Mouse (Mus musculus) adrenal gland, postnatal 10 days (tissue): Measurements from ENCODE around the gene Gstm2. TPM values are rescaled to one million over a fixed set of nuclear protein-coding genes. Genes with fewer than 3 reads are reported as not detected.
"Not testable (repeated sequence)": the region's sequence is repeated elsewhere in the genome, so short reads cannot be mapped to it uniquely, and the experiment has no call there.

Source experiments
- DNase-seq: peaks from one replicate; pipeline ENCODE4 v3.0.0; 2021; ENCODE audit warnings: mixed read lengths
- total RNA-seq, 2 experiments: library from RNA; stranded (reverse); gene quantifications; 2 replicates each; pipeline ENCODE4 v1.2.3; 2021

Gstm2 gene
- total RNA-seq, 2 experiments from 2014 or later = 95.5 to 101 TPM

GRCm38 (mm10) chr3:107998591-107998990 lies 12.3 kb upstream of the Gstm2 start:
- DNase-seq = no peak

GRCm38 (mm10) chr3:107996576-107996975 lies 10.3 kb upstream of the Gstm2 start:
- DNase-seq = no peak

- DNase-seq = not testable (repeated sequence)
These were observed 9.7 kb upstream of the Gstm2 start for GRCm38 (mm10) chr3:107995974-107996373.

- DNase-seq = not testable (repeated sequence)
These were observed 1.1 kb downstream of the Gstm2 start for GRCm38 (mm10) chr3:107985141-107985540.

- DNase-seq = peak; percentile 30
These were observed 1.8 kb downstream of the Gstm2 start for GRCm38 (mm10) chr3:107984471-107984870.

GRCm38 (mm10) chr3:107983771-107984170 lies 2.5 kb downstream of the Gstm2 start:
- no peak for DNase-seq

- DNase-seq = peak; percentile 57
These were observed 3.5 kb downstream of the Gstm2 start for GRCm38 (mm10) chr3:107982726-107983125.

- no peak for DNase-seq
These were observed 5.0 kb downstream of the Gstm2 start for GRCm38 (mm10) chr3:107981261-107981660.

- no peak for DNase-seq
These were observed 8.6 kb downstream of the Gstm2 start for GRCm38 (mm10) chr3:107977691-107978090.

GRCm38 (mm10) chr3:107974237-107974636 lies 12.0 kb downstream of the Gstm2 start:
- no peak for DNase-seq

GRCm38 (mm10) chr3:107972070-107972469 lies 14.2 kb downstream of the Gstm2 start:
- no peak for DNase-seq

- not testable (repeated sequence) for DNase-seq
These were observed 15.2 kb downstream of the Gstm2 start for GRCm38 (mm10) chr3:107971101-107971500.

- no peak for DNase-seq
These were observed 17.4 kb downstream of the Gstm2 start, which contains the start of gene Gstm3 for GRCm38 (mm10) chr3:107968724-107969395. Gstm3 (minus strand) TSS chr3:107969283.

GRCm38 (mm10) chr3:107966631-107967030 lies 19.6 kb downstream of the Gstm2 start:
- no peak for DNase-seq

GRCm38 (mm10) chr3:107965592-107965991 lies 20.7 kb downstream of the Gstm2 start:
- DNase-seq = no peak

- peak; percentile 42 for DNase-seq
These were observed 21.5 kb downstream of the Gstm2 start for GRCm38 (mm10) chr3:107964656-107965308.

- DNase-seq = no peak
These were observed 22.2 kb downstream of the Gstm2 start for GRCm38 (mm10) chr3:107964026-107964425.

GRCm38 (mm10) chr3:107955260-107955659 lies 31.0 kb downstream of the Gstm2 start:
- DNase-seq = not testable (repeated sequence)

GRCm38 (mm10) chr3:107953906-107954305 lies 32.3 kb downstream of the Gstm2 start:
- DNase-seq = peak; percentile 42

- DNase-seq = peak; percentile 89
These were observed 32.9 kb downstream of the Gstm2 start for GRCm38 (mm10) chr3:107953328-107953755.

- no peak for DNase-seq
These were observed 35.7 kb downstream of the Gstm2 start for GRCm38 (mm10) chr3:107950531-107950930.

GRCm38 (mm10) chr3:107949461-107949860 lies 36.8 kb downstream of the Gstm2 start:
- not testable (repeated sequence) for DNase-seq

GRCm38 (mm10) chr3:107945729-107946128 lies 40.5 kb downstream of the Gstm2 start:
- no peak for DNase-seq
